Mouse (Mus musculus) G1E-ER4 (cell line): Measurements from ENCODE around the gene Fn1. TPM values are rescaled to one million over a fixed set of nuclear protein-coding genes. Genes with fewer than 3 reads are reported as not detected.

ENCODE experiments used
- GATA1 ChIP-seq: IDR thresholded peaks from one replicate; pipeline ENCODE4 v1.8.0; 2012; ENCODE audit warnings: low read length, inconsistent platforms
- polyA plus RNA-seq: library from polyadenylated mRNA; stranded (reverse); fragments of >175 nt; gene quantifications from 2 replicates; pipeline ENCODE4 v1.2.3, GENCODE M21; 2012

Gene Fn1
- polyA plus RNA-seq, 1 experiment = 0.10 TPM

DNA sequence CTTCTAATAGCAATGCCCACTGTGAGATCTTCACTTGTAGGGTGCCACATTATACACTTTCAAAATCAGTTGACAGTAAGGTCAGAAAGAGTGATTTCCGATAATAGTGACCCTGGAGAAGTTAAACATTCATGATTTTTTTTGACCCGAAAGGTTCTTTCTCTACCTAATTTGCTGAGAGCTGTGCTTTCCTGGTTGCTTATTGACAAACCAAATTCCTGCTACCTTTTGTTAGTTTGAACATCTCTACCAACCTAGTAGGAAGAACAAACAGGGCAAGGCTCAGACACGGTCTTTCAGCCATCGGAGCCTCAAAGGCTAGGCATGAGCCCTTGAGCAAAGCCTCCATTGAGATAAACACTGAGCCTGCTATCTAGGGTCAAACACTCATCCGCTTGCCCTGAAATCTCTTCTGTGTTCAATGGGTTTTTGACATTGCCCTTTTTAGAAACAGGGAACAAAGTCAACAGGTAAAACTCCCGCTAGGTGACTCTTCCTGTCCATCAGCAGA is 18.5 kb downstream of the Fn1 start:
- no peak for TF ChIP-seq GATA1

DNA sequence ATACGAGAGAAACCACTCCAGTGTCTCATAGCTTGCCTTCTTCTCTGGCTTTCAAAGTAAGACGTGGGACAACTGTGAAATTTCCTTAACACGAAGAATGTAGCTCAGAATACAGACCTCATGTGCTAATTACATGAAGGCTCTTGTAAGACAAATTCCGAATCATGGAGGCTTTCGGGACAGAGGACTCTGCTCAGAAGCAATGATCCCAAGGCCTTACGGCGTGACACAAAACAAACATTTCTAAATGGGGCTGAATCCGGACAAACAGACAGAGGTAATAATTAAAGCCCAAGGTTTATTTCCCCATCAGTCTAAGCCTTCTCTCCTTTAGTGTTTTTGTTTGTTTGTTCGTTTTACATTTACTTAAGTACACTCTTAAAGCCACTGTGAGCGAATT is 20.6 kb downstream of the Fn1 start:
- no peak for TF ChIP-seq GATA1

DNA sequence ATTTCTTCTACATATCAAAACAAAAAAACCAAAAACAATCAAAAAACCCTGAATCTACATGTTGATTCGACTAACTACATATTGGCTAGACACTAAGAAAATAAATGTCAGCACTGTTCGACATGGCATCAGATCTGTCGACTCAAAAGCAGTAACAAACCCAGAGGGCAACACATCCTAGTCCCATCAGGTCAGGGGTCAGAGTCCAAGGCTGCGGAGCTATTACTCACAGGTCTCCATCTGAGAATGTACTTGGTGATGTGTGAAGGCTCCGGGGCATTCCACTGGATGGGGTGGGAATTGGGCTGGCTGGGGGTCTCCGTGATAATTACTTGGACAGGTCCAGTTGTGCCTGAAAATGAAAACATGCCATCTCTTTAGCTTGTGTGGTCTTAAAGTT is 21.2 kb downstream of the Fn1 start:
- no peak for TF ChIP-seq GATA1

DNA sequence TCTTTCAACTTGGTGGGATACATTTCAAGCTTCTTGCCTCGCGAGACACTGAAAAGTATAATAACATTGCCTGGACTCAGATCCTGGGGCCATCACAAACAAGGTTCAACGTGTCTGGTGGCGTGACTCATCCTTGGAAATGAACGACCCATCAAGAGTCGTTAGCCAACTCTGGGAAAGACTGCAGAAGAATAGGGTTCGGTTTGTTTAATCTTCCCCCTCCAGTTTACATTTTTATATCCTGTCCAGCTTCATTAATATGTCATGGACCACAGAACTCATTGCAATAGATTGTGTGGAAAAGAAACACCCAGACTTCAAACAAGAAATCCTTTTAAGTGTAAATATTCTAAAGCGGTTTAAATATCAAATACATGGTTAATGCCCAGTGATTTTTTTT is 22.8 kb downstream of the Fn1 start:
- no peak for TF ChIP-seq GATA1

DNA sequence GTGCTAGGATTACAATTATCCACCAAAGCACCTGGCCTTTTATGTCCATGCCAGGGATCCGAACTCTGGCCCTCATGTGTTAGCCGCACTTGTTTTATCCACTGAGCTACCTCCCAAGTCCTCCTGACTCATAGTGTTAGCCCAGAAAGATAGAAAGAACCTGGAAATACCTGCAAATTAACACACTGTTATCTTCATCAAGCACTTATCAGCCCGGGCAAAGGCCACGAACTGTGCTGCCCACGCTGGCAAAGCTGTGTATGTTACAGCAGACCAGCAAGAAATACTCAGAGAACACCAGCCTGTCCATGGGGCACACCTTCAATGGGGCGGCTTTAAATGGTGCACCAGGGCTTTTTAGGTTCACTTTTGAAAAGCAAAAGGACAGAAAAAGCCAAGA is 29.4 kb downstream of the Fn1 start:
- no peak for TF ChIP-seq GATA1

DNA sequence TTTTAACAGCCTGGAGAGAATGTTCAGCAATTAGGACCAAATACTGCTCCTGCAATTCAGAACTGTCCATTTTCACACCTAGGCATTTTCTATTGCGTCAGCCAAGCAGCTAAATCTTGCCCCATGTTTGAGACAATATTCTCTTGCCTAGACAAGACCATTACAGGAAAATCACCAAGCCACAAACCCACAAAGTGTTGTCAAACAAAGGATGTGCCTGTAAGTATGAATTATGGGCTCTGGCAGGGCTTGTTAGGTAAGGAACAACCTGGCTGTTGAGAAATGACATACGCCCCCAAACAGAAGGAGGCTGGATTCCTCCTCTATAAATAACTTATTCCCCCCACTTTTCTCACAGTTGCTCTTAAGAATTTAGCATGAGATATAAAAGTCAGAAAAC is 31.5 kb downstream of the Fn1 start:
- TF ChIP-seq GATA1 = no peak

DNA sequence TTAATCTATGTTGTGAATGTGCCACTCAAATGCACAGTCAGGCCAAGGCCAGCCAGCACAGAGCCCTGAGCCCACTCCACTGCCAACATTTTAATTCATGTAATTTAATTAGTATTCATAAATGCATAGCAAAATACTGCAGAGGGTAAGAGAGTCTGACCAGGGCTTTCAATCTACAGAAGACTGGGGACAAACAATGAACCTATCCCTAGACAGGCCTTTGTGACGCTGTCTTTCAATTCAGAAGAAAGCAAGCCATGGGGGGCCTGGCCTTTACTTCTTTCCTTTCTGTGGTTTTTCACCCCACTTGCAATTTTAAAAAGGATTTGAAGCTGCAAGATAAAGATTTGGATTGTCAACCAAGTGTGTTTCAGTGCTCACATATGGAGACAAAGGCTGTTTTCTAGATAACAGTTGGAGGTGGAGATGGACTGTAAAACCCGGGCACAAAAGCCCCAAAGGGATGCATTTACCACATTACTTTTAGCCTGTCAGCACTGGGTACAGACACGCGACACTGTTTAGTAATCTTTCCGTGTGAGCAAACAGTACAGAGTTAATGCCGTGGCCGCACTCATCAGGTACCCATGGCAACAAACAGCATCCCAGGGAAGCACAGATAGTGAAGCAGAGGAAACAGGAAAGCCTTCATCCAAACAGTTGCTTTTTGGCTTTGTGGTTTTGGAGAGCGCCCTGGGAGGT is 38.3 kb downstream of the Fn1 start:
- no peak for TF ChIP-seq GATA1

DNA sequence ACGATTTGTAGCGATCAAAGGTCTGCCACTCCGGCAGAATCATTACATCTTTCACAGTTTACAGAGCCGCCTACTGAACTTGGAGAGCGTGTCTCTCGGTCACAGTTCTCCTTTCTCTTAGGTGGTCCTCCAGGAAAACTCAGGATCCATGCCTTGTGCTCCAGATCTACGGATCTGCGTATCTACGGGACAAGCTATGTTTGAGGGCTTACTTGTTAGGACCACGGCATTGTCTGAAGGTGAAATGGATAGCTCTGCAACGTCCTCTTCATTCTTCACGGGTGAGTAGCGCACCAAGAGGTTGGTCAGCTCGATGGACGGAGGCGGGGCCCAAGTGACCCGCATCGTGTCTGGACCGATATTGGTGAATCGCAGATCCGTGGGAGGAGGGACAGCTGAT is 40.7 kb downstream of the Fn1 start:
- TF ChIP-seq GATA1 = no peak

DNA sequence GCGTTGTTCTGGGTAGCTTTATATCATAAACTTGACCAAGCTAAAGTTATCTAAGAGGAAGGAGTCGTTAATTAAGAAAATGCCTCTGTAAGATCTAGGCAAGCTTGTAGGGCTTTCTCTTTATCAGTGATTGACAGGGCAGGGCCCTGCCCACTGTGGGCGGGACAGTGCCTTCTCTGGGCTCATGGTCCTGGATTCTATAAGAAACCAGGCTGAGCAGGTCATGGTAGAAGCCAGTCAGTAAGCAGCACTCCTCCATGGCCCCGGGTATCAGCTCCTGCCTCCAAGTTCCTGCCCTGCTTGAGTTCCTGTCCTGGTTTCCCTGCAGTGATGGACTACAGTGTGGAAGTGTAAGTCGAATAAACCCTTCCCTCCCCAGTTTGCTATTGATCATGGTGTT is 43.1 kb downstream of the Fn1 start:
- TF ChIP-seq GATA1 = no peak

DNA sequence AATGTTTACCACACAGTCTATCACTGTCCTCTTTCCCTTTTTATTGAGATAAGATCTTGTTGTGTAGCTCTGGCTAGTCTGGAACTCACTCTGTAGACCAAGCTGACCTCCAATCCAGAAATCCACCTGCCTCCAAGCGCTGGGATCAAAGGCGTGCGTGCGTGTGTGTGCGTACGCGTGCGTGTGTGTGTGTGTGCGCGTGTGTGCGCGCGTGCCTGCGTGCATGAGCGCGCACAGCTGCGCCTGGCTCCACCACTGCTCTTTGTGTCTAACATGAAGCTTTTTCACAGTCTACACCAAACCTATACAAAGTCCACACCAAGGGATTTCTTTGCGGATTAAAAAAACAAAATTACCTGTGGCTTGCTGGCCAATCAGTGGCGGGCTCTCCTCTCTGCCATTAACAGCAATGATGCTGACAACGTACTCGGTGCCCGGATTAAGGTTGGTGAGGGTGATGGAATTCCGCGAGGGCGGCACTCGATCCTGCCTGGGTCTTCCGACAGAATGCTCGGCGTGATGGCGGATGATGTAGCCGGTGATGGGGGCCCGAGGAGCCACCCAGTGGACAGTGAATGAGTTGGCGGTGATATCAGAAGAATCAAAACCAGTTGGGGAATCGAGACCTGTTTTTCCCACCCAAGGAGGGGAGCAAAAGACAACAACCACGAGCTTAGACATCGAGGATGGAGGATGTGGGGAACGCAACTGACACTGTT is 43.8 kb downstream of the Fn1 start:
- no peak for TF ChIP-seq GATA1

DNA sequence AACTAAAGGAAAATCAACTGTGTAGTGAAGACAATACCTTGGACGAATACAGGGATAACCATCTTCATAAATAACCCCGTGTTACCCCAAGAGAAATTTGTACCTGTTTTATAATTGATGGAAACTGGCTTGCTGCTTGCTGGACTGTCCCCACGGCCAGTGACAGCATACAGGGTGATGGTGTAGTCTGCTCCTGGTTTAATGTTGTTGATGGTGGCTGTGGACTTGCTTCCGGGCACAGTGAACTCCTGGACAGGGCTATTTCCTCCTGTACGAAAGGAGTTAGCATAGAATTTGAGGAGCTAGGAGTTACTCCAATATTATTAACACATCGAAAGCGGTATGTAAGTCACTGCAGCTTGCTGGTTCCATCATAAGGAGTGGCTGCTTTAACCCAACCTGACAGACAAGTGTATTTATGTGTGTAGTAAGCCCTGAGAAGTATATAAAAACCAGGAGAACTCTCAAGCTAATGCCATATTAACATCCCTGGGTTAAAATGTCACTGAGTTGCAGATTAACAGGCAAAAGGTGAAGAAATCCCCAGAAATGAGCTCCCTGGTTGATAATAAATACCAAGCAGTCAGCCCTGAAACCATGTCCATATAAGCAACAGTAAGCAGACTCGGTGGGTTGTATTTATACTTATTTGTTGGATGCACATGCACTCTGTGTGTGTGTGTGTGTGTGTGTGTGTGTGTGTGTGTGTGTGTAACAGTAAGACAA is 46.2 kb downstream of the Fn1 start:
- TF ChIP-seq GATA1 = no peak

DNA sequence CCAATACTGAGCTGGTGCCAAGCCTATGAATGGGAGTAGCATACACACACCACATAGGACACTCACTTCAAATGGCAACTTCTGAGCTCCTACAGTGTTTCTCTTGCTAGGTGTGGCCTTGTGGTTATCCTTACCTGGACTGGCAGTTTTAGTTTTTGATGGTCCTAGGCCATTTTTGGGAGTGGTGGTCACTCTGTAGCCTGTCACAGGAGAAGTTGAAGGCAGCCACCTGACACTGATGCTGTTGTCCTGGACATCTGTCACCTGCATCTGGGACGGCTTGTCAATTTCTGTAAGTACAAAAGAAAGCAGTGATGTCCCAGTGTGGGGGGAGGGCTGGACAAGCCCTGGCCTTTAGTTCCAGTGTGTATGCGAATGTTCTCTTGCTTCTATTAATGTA is 47.2 kb downstream of the Fn1 start:
- TF ChIP-seq GATA1 = no peak

DNA sequence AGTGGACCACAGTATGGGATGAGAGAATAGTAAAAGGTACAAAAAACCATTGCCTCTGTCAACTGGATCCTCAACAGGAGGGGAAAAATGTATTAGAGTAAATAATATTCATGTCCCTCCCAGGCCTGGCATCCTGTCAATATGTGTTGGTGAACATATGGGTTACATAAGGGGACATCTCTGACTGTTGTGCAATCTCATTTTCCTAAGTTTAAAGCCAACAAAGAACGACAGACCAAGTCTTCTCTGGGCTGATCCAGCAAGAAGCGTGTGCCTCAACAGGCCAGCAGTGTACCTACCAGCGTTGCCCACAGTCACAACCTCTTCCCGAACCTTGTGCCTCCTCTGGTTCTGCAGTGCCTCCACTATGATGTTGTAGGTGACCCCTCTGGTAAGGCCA is 57.6 kb downstream of the Fn1 start:
- no peak for TF ChIP-seq GATA1

DNA sequence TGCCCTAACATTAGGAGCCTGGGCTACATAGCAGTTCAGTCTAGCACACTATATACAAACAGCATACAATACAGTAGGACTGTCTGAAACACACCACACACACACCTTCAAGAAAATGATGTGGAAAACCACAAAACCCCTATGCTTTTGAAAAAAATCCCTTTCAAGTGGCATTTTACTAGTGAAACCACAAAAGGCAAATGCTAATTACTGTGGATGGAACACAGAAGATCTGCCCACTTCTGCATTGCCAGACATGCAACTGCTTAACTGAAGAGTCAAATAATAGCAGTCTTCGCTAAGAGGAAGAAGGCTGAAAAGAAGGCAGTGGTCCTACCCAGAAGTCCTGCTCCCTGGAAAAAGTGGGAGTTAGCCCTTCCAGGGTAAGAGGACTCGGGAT is 58.7 kb downstream of the Fn1 start:
- no peak for TF ChIP-seq GATA1

DNA sequence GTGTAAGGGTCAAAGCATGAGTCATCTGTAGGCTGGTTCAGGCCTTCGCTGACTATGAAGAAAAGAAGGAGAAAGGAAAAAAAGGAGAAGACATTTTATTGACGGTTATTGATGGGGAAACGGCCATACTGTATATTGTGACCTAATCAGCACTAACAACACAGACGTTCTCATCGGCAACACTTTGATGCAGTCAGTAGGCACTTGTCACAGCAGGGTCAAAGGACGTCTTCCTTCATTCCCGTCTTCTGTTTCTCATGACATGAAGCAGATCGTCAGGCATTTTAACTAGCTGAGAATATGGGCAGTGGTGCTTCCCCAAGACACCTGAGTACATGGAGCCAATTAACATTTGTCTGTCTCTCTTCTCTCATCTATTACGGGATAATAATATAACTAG is 59.8 kb downstream of the Fn1 start:
- TF ChIP-seq GATA1 = no peak

DNA sequence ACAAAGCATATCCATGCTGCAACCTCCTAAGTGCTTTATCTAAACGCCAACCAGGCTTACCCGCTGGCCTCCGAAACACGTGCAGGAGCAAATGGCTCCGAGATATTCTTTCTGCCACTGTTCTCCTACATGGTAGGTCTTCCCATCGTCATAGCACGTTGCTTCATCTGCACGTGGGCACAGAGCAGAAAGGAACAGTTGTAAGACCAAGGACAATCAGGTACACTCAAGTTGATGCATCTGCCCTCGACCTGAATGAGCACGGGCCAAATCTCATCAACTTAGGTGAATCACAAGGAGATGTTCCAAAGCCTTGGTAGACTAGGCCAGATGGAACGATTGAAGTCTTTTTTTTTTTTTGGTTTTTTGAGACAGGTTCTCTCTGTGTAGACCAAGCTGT is 63.0 kb downstream of the Fn1 start:
- TF ChIP-seq GATA1 = no peak
